ENCODE assay signal across 30 mouse cellular contexts in genomic region chr12:33246878-33247277, GRCm38 (mm10).
A peak's percentile ranks its signal among the peaks of the same experiment; 100 is the strongest.
DNase-seq lines count a peak whose midpoint lies in the region; ATAC-seq and TF ChIP-seq lines count a peak whose summit lies in the region.
"Had no signal": no experiment of that assay in that cellular context is flagged by ENCODE, and none has a peak within 500 bp of the region (broad histone marks: within the 10 kb centered on the region; RNA-seq: fewer than 3 reads in every experiment).

No protein-coding gene starts in this region.

- H3K9ac ChIP-seq in kidney, embryonic 14.5 days (ENCODE audit: low read depth, low read length) = no peak overlapping the region
- H3K9ac ChIP-seq in midbrain, embryonic 16.5 days (ENCODE audit: low read depth, low read length) = no peak overlapping the region
- no peak overlapping the region for H3K9ac ChIP-seq in hindbrain, embryonic 15.5 days
- H3K9ac ChIP-seq: embryonic facial prominence, embryonic 15.5 days; forebrain, embryonic 12.5 days; forebrain, postnatal 0 days; limb, embryonic 15.5 days; liver, embryonic 13.5 days had no signal

- H3K4me2 ChIP-seq in kidney, embryonic 14.5 days (replicated peaks; ENCODE audit: low read depth, low read length) = no peak overlapping the region
- no peak overlapping the region for H3K4me2 ChIP-seq in midbrain, embryonic 16.5 days (ENCODE audit: low read length)
- H3K4me2 ChIP-seq in hindbrain, embryonic 15.5 days = no peak overlapping the region
- H3K4me2 ChIP-seq: embryonic facial prominence, embryonic 15.5 days; forebrain, embryonic 12.5 days; limb, embryonic 15.5 days; liver, embryonic 13.5 days; midbrain, embryonic 11.5 days had no signal

- no peak for TF ChIP-seq CTCF in left cerebral cortex, adult 2 months (IDR thresholded peaks at IDR 0.05)

- H3K27ac ChIP-seq in kidney, embryonic 14.5 days (ENCODE audit: low read depth, low read length) = no peak overlapping the region
- H3K27ac ChIP-seq in midbrain, embryonic 10.5 days (replicated peaks) = 0 out of 2 replicates have a peak overlapping the region, but pooled peaks have one; percentile 13
- H3K27ac ChIP-seq in midbrain, embryonic 16.5 days (ENCODE audit: low read length) = no peak overlapping the region
- 0 out of 2 replicates have a peak overlapping the region, but pooled peaks have one; percentile 17 for H3K27ac ChIP-seq in hindbrain, embryonic 15.5 days (replicated peaks)
- H3K27ac ChIP-seq in left cerebral cortex, adult 2 months = no peak overlapping the region
- H3K27ac ChIP-seq: embryonic facial prominence, embryonic 10.5 days; embryonic facial prominence, embryonic 15.5 days; forebrain, embryonic 12.5 days; limb, embryonic 10.5 days; limb, embryonic 15.5 days; liver, embryonic 13.5 days had no signal

- no peaks in the 10 kb centered on the region for H3K9me3 ChIP-seq in kidney, embryonic 14.5 days (ENCODE audit: control insufficient read depth, low read length)
- H3K9me3 ChIP-seq in midbrain, embryonic 10.5 days (replicated peaks) = no peaks in the 10 kb centered on the region
- no peaks in the 10 kb centered on the region for H3K9me3 ChIP-seq in midbrain, embryonic 16.5 days (replicated peaks; ENCODE audit: control insufficient read depth, low read length, poor library complexity, severe bottlenecking)
- H3K9me3 ChIP-seq in hindbrain, embryonic 15.5 days = no peaks in the 10 kb centered on the region
- H3K9me3 ChIP-seq: embryonic facial prominence, embryonic 10.5 days; embryonic facial prominence, embryonic 15.5 days; forebrain, embryonic 12.5 days; limb, embryonic 10.5 days; limb, embryonic 15.5 days; liver, embryonic 13.5 days had no signal

- no peak for ATAC-seq in kidney, embryonic 14.5 days (ENCODE audit: low FRiP score, low TSS enrichment)
- no peak for ATAC-seq in midbrain, embryonic 16.5 days
- ATAC-seq in hindbrain, embryonic 15.5 days (ENCODE audit: low FRiP score, low read depth) = no peak
- ATAC-seq: forebrain, postnatal 0 days; intestine, embryonic 16.5 days had no signal

- peaks cover 4% of the 10 kb centered on the region; the same call in 1 of the 2 replicates for H3K4me1 ChIP-seq in kidney, embryonic 14.5 days (ENCODE audit: control insufficient read depth, insufficient read depth, low read length)
- H3K4me1 ChIP-seq in midbrain, embryonic 10.5 days = peaks cover 37% of the 10 kb centered on the region
- H3K4me1 ChIP-seq in midbrain, embryonic 16.5 days (ENCODE audit: control insufficient read depth, insufficient read depth, low read length) = peaks cover 27% of the 10 kb centered on the region
- H3K4me1 ChIP-seq in hindbrain, embryonic 15.5 days (replicated peaks) = peaks cover 57% of the 10 kb centered on the region

- 69% methylated on average over 8 of the region's 8 CpGs for WGBS in kidney, embryonic 14.5 days
- WGBS in midbrain, embryonic 10.5 days = 86% methylated on average over 8 of the region's 8 CpGs
- 45% methylated on average over 8 of the region's 8 CpGs for WGBS in midbrain, embryonic 16.5 days
- 24% methylated on average over 8 of the region's 8 CpGs for WGBS in hindbrain, embryonic 15.5 days

- 0 out of 2 replicates have a peak, but pooled peaks cover 3% of the 10 kb centered on the region for H3K36me3 ChIP-seq in kidney, embryonic 14.5 days (ENCODE audit: control insufficient read depth, insufficient read depth, low read length)
- H3K36me3 ChIP-seq in midbrain, embryonic 10.5 days = peaks cover 9% of the 10 kb centered on the region
- H3K36me3 ChIP-seq in midbrain, embryonic 16.5 days (ENCODE audit: control insufficient read depth, insufficient read depth, low read length) = no peaks in the 10 kb centered on the region; the same call in 1 of the 2 replicates
- peaks cover 4% of the 10 kb centered on the region; the same call in 1 of the 2 replicates for H3K36me3 ChIP-seq in hindbrain, embryonic 15.5 days
- H3K36me3 ChIP-seq: embryonic facial prominence, embryonic 15.5 days; limb, embryonic 15.5 days; liver, embryonic 13.5 days had no signal

- no peaks in the 10 kb centered on the region for H3K27me3 ChIP-seq in kidney, embryonic 14.5 days (ENCODE audit: control insufficient read depth, insufficient read depth, low read length)
- no peaks in the 10 kb centered on the region for H3K27me3 ChIP-seq in midbrain, embryonic 10.5 days (ENCODE audit: low read depth, poor library complexity, severe bottlenecking)
- H3K27me3 ChIP-seq in midbrain, embryonic 16.5 days (ENCODE audit: control insufficient read depth, insufficient read depth, low read depth, low read length) = no peaks in the 10 kb centered on the region
- no peaks in the 10 kb centered on the region for H3K27me3 ChIP-seq in hindbrain, embryonic 15.5 days
- H3K27me3 ChIP-seq: embryonic facial prominence, embryonic 15.5 days; forebrain, embryonic 12.5 days; limb, embryonic 15.5 days; liver, embryonic 13.5 days had no signal

- intact Hi-C loops in left cerebral cortex, adult 2 months (cut with DNase I) = no loop called here

- peak; percentile 15 for DNase-seq in kidney, adult 9 months
- no peak for DNase-seq in midbrain, embryonic 10.5 days (ENCODE audit: low spot score)
- no peak for DNase-seq in left cerebral cortex, adult 2 months (ENCODE audit: extremely low spot score in 1 of 2, low spot score in 2 of 2)
- no peak for DNase-seq in cerebellum, postnatal 14 days
- DNase-seq: adrenal gland, postnatal 25 days; B cell, adult 2 months; cerebellum, adult 2 months; cerebellum, postnatal 25 days; forebrain, postnatal 0 days; gastrocnemius, postnatal 10 days; heart, postnatal 14 days; kidney, postnatal 4 days; layer of hippocampus, postnatal 36 days; liver, embryonic 13.5 days; lung, adult 18-20 months; lung, postnatal 14 days; right cerebral cortex, adult 18-20 months; spleen, adult 18-20 months; thymus, postnatal 14 days had no signal

- H3K4me3 ChIP-seq in kidney, embryonic 14.5 days (ENCODE audit: low read length) = no peak overlapping the region
- H3K4me3 ChIP-seq in midbrain, embryonic 10.5 days = no peak overlapping the region
- H3K4me3 ChIP-seq in midbrain, embryonic 16.5 days (ENCODE audit: low read depth, low read length) = no peak overlapping the region
- no peak overlapping the region for H3K4me3 ChIP-seq in hindbrain, embryonic 15.5 days
- H3K4me3 ChIP-seq in left cerebral cortex, adult 2 months = no peak overlapping the region
- H3K4me3 ChIP-seq: embryonic facial prominence, embryonic 10.5 days; embryonic facial prominence, embryonic 15.5 days; forebrain, embryonic 12.5 days; limb, embryonic 10.5 days; limb, embryonic 15.5 days; liver, embryonic 13.5 days; myocyte had no signal

Comparison
In these comparisons a context has a peak if more than half of its experiments do, and no peak if none do; other contexts are left out.
1. H3K27ac ChIP-seq: peak in midbrain, embryonic 10.5 days (single experiment) and hindbrain, embryonic 15.5 days (single experiment); none in kidney, embryonic 14.5 days (single experiment), midbrain, embryonic 16.5 days (single experiment) and left cerebral cortex, adult 2 months (single experiment).